Mouse (Mus musculus) midbrain, embryonic 13.5 days (tissue): Measurements from ENCODE around the gene Esyt2. TPM values are rescaled to one million over a fixed set of nuclear protein-coding genes. Genes with fewer than 3 reads are reported as not detected.

ENCODE experiments used
- ATAC-seq: fragments of 200-750 bp; cut with Nextera tagmentation; 2 replicates; pipeline ENCODE4 v1.8.0; 2017; ENCODE audit warnings: mild to moderate bottlenecking, moderate TSS enrichment, moderate library complexity
- H3K27ac ChIP-seq: fragments of 300-500 bp; sonication (generic); 2 replicates; pipeline ENCODE4 v1.5.1; 2015; ENCODE audit warnings: inconsistent platforms, mild to moderate bottlenecking, moderate library complexity
- H3K27me3 ChIP-seq: fragments of 300-500 bp; sonication (generic); 2 replicates; pipeline ENCODE4 v1.6.1; 2015; ENCODE audit warnings: mild to moderate bottlenecking, inconsistent platforms
- H3K36me3 ChIP-seq: fragments of 300-500 bp; sonication (generic); 2 replicates; pipeline ENCODE4 v1.6.1; 2015; ENCODE audit warnings: mild to moderate bottlenecking, inconsistent platforms
- H3K4me1 ChIP-seq: fragments of 300-500 bp; sonication (generic); replicated peaks from 2 replicates; pipeline ENCODE4 v1.6.1; 2015; ENCODE audit warnings: inconsistent platforms
- H3K4me2 ChIP-seq: fragments of 300-500 bp; sonication (generic); replicated peaks from 2 replicates; pipeline ENCODE4 v1.6.1; 2015; ENCODE audit warnings: moderate library complexity, mild to moderate bottlenecking, inconsistent platforms
- H3K4me3 ChIP-seq: fragments of 300-500 bp; sonication (generic); replicated peaks from 2 replicates; pipeline ENCODE4 v1.5.1; 2015; ENCODE audit warnings: mild to moderate bottlenecking, inconsistent platforms
- H3K9ac ChIP-seq: fragments of 300-500 bp; sonication (generic); replicated peaks from 2 replicates; pipeline ENCODE4 v1.6.1; 2015; ENCODE audit warnings: mild to moderate bottlenecking, inconsistent platforms
- H3K9me3 ChIP-seq: fragments of 300-500 bp; sonication (generic); 2 replicates; pipeline ENCODE4 v1.6.1; 2016; ENCODE audit warnings: mild to moderate bottlenecking, inconsistent platforms
- WGBS: fragments of 180-500 bp; shearing (Covaris S2); methylation state at CpG from one replicate; pipeline ENCODE4 v1.1.7; 2015; 5-methylcytosine and 5-hydroxymethylcytosine counted together
- polyA plus RNA-seq: library from polyadenylated mRNA; unstranded; fragments of >200 nt; fragmentation: Nextera tagmentation; extraction: Ambion mirVana; gene quantifications from 2 replicates; pipeline ENCODE4 v1.2.1, GENCODE M21; 2015

The Esyt2 gene
- polyA plus RNA-seq, 1 experiment from 2014 or later: 10.6 TPM

DNA sequence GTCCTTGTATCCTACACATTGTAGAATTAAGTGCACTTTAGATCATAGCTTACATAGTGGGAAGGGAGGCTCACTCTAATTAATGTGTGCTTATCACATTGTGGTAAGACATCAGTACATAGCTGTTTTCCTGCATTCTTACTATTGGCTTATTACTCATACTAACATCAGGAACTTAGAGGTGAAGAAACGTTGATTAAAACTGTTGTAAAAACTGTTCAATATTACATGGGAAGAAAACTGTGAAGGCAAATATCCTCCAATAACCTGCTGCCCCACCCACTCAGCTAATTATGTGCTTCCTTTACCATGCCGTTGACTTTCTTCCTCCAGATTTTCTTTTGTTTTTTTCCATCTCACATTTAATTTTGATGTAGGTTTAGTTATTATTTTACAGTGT lies 87.9 kb downstream of the Esyt2 start:
- Histone ChIP-seq H3K36me3 (peaks cover 47% of the 10 kb centered on the region), H3K27ac (no peak overlapping the region), H3K4me3 (no peak overlapping the region), H3K9me3 (no peaks in the 10 kb centered on the region), H3K4me2 (no peak overlapping the region), H3K27me3 (no peaks in the 10 kb centered on the region), H3K4me1 (no peaks in the 10 kb centered on the region), H3K9ac (no peak overlapping the region)
- 83% methylated on average over 2 of the region's 2 CpGs for WGBS
- ATAC-seq: no peak

DNA sequence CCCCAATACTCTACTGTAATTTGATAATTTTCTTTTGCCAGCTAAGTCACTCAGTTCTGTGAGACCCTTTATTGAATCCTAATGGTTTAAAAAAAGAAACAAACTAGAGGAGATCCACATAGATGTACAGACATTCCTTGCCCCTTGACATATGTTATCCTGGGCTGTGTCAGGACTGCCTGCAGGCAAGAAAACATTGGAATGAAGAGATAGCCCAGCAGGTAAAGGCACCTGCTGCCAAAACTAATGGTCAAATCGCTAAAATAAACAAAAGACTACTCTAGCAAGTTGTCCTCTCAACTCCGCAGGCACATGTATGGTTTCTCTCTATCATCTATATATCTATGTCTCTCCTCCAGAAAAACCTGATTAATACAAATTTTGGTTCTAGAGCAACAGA lies 102.1 kb downstream of the Esyt2 start:
- Histone ChIP-seq H3K36me3 (peaks cover 11% of the 10 kb centered on the region), H3K4me1 (no peaks in the 10 kb centered on the region)
- no peak for ATAC-seq

DNA sequence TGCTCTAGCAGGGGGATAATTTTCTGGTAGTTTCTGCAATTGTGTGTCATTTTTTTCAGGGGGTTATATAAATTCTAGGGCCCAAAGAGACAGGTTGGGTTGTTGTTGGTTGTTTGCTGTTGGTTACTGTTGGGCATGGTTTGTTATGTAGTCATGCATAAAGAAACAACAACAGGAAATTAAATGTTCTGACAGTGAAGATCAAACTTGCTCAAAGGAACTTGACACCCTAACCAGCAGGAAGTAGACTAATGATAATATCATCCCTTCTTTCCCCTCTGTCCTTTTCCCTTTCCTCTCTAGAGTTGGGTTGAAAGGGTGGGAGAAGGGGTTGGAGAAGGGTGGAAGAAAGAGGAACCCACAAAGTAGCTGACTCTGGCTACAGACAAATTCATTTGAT lies 103.0 kb downstream of the Esyt2 start:
- Histone ChIP-seq H3K36me3 (peaks cover 11% of the 10 kb centered on the region), H3K4me3 (no peak overlapping the region), H3K27me3 (no peaks in the 10 kb centered on the region), H3K4me1 (no peaks in the 10 kb centered on the region), H3K9me3 (no peaks in the 10 kb centered on the region), H3K27ac (no peak overlapping the region), H3K9ac (no peak overlapping the region), H3K4me2 (no peak overlapping the region)
- ATAC-seq: no peak

More for the DNA sequence above, 102.1 kb downstream of the Esyt2 start:
- no peak overlapping the region for H3K9ac ChIP-seq
- H3K9me3 ChIP-seq: no peaks in the 10 kb centered on the region
- H3K4me2 ChIP-seq: no peak overlapping the region
- H3K27ac ChIP-seq: no peak overlapping the region
- 83% methylated on average over 2 of the region's 2 CpGs for WGBS
- no peak overlapping the region for H3K4me3 ChIP-seq
- H3K27me3 ChIP-seq: no peaks in the 10 kb centered on the region

DNA sequence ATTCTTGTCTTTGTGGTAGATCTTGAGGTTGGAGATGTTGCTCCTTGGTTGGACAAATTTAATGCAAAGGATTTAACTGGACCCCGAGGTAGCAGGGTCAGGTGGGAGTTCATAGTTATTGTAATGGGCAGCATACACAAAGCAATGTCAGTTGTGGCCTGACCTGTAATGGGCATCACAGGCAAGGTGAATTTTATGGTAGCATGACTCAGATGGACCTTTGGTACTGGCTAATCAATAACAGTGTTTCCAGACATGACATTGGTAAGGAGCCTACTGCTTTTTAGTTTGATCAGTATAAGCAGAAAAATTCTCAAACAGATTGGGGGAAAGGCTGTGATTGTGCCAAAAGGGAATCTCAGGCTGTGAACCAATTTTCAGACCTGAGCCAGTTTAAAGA lies 105.8 kb downstream of the Esyt2 start:
- no peak overlapping the region for H3K27ac ChIP-seq
- H3K9ac ChIP-seq: no peak overlapping the region
- no peak for ATAC-seq
- H3K9me3 ChIP-seq: no peaks in the 10 kb centered on the region
- no peaks in the 10 kb centered on the region for H3K4me1 ChIP-seq
- H3K27me3 ChIP-seq: no peaks in the 10 kb centered on the region
- no peak overlapping the region for H3K4me3 ChIP-seq
- H3K4me2 ChIP-seq: no peak overlapping the region
- no peaks in the 10 kb centered on the region for H3K36me3 ChIP-seq
- WGBS: 77% methylated on average over 1 of the region's 1 CpGs

DNA sequence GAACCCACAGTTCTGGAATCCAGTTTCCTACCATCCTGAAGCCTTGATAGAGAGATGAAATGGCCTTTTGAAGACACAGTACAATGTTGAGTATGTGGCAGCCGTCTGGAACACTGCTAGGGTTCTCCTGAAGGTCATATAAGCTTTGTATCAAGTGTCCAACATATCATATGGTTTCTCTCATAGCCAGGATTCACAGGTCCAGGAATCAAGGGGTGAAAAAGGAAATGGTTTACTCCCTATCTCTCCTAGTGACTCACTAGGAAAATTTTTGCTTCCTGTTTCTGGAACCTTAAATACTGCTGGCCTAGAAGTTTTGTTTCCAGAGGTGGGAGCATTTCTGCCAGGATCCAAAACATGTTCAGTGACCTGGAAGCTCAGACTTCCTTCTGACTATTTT lies 108.9 kb downstream of the Esyt2 start:
- Histone ChIP-seq H3K9ac (no peak overlapping the region), H3K36me3 (no peaks in the 10 kb centered on the region), H3K9me3 (no peaks in the 10 kb centered on the region), H3K27me3 (no peaks in the 10 kb centered on the region), H3K4me2 (no peak overlapping the region), H3K4me1 (no peaks in the 10 kb centered on the region), H3K4me3 (no peak overlapping the region), H3K27ac (no peak overlapping the region)
- no peak for ATAC-seq
- WGBS: 57% methylated on average over 1 of the region's 1 CpGs

DNA sequence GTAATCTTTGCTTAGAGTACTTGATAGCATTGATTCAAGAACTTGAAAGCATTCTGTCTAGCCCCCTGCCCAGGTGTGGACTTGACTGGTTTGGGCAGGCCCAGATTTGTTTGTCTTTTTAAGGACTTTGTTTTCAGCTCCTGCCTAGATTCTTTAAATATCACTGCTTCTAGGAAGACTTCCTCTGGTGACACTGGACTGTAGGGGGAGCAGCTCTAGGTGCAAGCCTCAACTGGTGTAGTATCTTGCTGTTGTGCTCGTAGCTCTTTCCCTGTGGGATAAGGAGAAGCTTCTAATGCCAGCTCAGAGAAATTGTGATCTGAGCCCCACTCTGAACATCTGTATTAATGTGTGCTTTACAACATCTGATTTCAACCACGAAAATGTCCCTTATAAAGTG lies 113.3 kb downstream of the Esyt2 start:
- Histone ChIP-seq H3K4me2 (no peak overlapping the region), H3K27ac (no peak overlapping the region), H3K27me3 (no peaks in the 10 kb centered on the region), H3K9me3 (no peaks in the 10 kb centered on the region), H3K36me3 (no peaks in the 10 kb centered on the region), H3K9ac (no peak overlapping the region), H3K4me1 (no peaks in the 10 kb centered on the region), H3K4me3 (no peak overlapping the region)
- 88% methylated on average over 2 of the region's 2 CpGs for WGBS
- no peak for ATAC-seq

DNA sequence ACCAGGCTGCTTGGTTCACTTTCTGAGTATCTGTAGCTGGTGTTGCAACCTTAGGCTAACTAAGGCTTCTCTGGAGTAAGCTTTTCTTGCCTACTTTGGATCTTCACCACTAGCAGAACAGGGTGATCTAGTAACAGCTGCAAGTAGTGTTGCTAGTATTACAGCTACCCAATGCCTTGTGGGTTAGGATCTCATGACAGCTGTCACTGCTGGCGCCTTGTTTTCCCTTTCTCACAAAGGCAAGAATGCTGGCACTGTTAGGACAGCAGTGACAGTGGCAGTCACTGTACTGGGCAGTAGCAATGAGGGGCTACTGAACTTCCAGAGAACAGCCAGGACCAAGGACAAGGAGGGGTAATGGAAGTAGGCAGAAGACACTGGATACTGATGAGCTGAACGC lies 114.3 kb downstream of the Esyt2 start:
- Histone ChIP-seq H3K9ac (no peak overlapping the region), H3K9me3 (no peaks in the 10 kb centered on the region), H3K27ac (no peak overlapping the region), H3K36me3 (no peaks in the 10 kb centered on the region), H3K4me3 (no peak overlapping the region), H3K4me2 (no peak overlapping the region), H3K4me1 (no peaks in the 10 kb centered on the region), H3K27me3 (no peaks in the 10 kb centered on the region)
- 95% methylated on average over 2 of the region's 2 CpGs for WGBS
- no peak for ATAC-seq

DNA sequence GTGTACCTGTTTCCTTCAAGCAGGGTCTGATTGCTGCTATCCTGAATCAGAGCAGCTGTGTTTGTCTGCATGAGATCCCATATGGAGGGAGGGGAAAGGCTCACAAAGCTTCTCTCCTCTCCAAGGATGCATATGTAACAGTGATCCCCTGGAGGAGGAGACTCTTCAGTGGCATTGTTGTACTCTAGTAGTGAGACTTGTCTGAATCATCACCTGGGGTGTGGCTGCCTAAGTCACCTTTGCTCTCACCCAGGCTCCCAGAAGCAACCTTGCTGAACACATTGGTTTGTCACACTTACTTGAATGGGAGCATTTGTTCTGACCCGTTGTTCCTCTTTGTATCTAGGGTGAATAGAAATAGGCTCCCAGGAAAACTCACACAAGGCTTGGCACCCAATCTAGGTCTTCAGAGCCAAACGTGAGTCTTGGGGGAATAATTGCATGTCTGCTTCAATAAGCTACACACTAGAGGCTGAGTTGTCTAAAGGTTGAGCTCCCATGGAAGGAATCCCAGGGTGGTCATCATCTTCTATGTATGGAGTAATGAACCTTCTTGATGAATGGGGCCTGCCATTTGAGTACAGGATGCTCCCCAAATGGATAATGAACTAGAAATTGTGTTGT lies 115.2 kb downstream of the Esyt2 start:
- Histone ChIP-seq H3K9me3 (peaks cover 5% of the 10 kb centered on the region; the same call in 1 of the 2 replicates), H3K4me2 (no peak overlapping the region), H3K27me3 (no peaks in the 10 kb centered on the region), H3K9ac (no peak overlapping the region), H3K4me3 (no peak overlapping the region), H3K4me1 (no peaks in the 10 kb centered on the region), H3K27ac (no peak overlapping the region), H3K36me3 (peaks cover 6% of the 10 kb centered on the region; the same call in 1 of the 2 replicates)
- WGBS: 79% methylated on average over 2 of the region's 2 CpGs
- ATAC-seq: no peak

DNA sequence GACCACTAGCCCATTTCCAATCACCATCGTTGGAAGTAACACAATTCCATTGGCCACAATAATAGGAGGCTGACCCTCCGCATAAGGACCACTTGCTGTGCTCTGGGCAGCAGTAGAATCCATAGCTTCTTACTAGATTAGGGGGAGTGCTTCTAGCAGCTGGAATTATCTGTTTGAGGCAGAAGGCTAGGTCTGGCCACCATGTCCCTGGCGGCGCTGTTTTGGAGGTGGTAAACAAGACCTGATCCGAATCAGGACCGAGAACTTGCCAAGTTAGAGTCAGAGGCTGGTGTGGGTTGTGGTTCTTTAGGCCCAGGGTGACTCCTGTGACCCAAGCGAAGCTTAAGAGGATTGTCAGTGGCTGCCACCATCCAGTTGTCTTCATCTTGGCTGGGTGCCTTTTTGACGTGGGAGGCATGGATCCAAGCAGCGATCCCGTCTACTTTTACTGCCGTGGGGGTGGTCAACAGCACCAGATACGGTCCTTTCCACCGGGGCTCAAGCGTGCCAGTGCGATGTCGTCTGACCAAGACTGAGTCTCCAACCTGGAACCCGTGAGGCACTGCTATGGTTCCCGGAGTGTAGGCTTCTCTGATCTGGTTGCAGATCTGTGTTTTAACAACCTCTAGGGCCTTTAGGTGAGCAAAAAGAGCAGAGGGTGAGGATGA lies 123.2 kb downstream of the Esyt2 start:
- H3K4me1 ChIP-seq: peaks cover 17% of the 10 kb centered on the region
- no peak overlapping the region for H3K27ac ChIP-seq
- peaks cover 33% of the 10 kb centered on the region for H3K9me3 ChIP-seq
- H3K27me3 ChIP-seq: no peaks in the 10 kb centered on the region
- 97% methylated on average over 18 of the region's 18 CpGs for WGBS
- H3K36me3 ChIP-seq: peaks cover 37% of the 10 kb centered on the region
- H3K9ac ChIP-seq: 0 out of 2 replicates have a peak overlapping the region, but pooled peaks have one; percentile 52
- no peak; the same call in 1 of the 2 replicates for ATAC-seq
- peak overlapping the region; percentile 78 for H3K4me3 ChIP-seq
- H3K4me2 ChIP-seq: peak overlapping the region; percentile 93

DNA sequence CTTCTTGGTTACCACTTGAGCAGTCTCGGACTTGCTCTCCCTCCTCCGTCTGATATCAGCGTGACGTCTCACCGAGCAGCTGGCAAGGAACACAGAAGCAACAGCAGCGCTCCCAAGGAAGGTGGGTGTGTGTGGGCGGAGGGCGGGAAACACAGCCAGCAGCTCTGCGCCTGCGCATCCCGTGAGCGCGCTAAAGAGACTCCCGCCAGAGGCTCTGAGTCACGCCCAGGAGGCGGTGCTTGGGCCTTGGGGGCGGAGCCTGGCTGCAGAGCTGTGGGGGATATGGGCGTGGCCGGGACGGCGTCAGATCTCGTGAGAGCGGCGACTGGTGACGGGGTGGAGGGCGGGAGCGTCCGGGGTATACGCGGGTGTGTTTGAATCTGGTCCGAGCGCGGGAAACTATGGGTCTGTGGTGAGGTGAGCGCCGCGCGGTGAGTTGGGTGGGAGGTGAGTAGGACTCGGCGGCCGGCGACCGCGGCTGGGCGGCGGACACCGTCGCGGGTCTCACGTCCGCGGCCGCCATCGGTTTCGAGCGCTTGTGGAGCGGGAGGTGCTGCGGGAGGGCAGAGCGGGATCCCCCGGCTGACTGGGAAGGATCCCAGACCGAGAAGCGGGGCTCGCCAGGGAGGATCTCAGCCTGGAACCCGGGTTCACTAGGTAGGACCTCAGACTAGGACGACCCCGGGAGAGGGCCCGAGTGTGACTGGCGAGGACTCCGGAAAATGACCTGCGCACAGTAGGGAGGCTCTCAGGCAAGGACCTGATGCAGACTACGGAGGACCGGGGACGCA lies 124.2 kb downstream of the Esyt2 start, which contains the start of gene Ncapg2:
Ncapg2 (plus strand) TSS at position 358 of the 791 bp plus-strand sequence.
- Histone ChIP-seq H3K4me3 (peak within 1 kb of the TSS; percentile 78), H3K4me1 (peaks cover 17% of the 10 kb centered on the region), H3K9ac (peak within 1 kb of the TSS; percentile 80), H3K27ac (0 out of 2 replicates have a peak within 1 kb of the TSS, but pooled peaks have one; percentile 35), H3K4me2 (peak within 1 kb of the TSS; percentile 93), H3K9me3 (peaks cover 33% of the 10 kb centered on the region), H3K36me3 (peaks cover 43% of the 10 kb centered on the region), H3K27me3 (no peaks in the 10 kb centered on the region)
- ATAC-seq: peak; percentile 98
- WGBS: under 1% methylated on average over 72 of the region's 72 CpGs

DNA sequence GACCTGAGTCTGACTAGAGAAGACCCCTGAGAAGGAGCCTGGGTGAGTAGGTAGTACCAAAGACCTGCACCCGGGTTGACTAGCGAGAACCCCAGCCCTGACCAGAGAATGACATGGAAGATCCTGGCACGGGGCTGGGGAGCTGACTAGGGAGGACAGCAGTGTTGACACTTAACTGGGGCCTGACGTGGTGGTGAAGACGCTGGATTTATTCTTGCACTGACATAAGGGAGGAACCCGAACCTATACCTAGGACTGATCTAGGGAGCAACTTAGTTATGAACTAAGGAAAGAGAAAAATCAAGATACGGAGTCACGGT lies 124.8 kb downstream of the Esyt2 start:
- H3K27me3 ChIP-seq: no peaks in the 10 kb centered on the region
- WGBS: 15% methylated on average over 8 of the region's 8 CpGs
- H3K9me3 ChIP-seq: peaks cover 31% of the 10 kb centered on the region
- no peak for ATAC-seq
- peaks cover 41% of the 10 kb centered on the region for H3K36me3 ChIP-seq
- H3K4me1 ChIP-seq: peaks cover 17% of the 10 kb centered on the region
- H3K4me3 ChIP-seq: peak overlapping the region; percentile 78
- peak overlapping the region; percentile 93 for H3K4me2 ChIP-seq
- peak overlapping the region; percentile 80 for H3K9ac ChIP-seq
- no peak overlapping the region for H3K27ac ChIP-seq

DNA sequence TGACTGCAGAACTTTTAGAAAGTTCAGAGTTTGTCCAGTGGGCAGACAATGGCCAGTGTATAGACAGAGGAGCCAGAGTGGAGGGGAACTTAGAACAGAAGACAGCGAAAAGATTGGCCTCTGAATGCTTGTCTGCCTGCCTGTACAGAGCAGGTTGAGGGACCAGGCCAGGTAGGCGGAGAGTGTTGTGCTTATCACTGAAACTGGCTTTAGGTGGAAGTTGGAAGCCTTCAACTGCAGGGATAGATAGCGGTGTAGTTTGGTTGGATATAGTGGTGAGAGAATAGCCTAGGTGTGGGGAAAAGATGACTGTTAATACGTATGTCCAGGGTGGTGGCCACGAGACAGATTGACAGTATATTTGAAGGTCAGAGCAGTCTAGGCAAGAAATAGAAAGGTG lies 126.9 kb downstream of the Esyt2 start:
- no peak overlapping the region for H3K9ac ChIP-seq
- H3K4me2 ChIP-seq: no peak overlapping the region
- no peak for ATAC-seq
- H3K4me3 ChIP-seq: no peak overlapping the region
- H3K27me3 ChIP-seq: no peaks in the 10 kb centered on the region
- peaks cover 15% of the 10 kb centered on the region for H3K9me3 ChIP-seq
- 98% methylated on average over 5 of the region's 5 CpGs for WGBS
- peaks cover 26% of the 10 kb centered on the region for H3K36me3 ChIP-seq
- no peak overlapping the region for H3K27ac ChIP-seq
- peaks cover 17% of the 10 kb centered on the region for H3K4me1 ChIP-seq
